Comparison of ENCODE assay signal across 29 mouse cellular contexts in the genomic region with DNA sequence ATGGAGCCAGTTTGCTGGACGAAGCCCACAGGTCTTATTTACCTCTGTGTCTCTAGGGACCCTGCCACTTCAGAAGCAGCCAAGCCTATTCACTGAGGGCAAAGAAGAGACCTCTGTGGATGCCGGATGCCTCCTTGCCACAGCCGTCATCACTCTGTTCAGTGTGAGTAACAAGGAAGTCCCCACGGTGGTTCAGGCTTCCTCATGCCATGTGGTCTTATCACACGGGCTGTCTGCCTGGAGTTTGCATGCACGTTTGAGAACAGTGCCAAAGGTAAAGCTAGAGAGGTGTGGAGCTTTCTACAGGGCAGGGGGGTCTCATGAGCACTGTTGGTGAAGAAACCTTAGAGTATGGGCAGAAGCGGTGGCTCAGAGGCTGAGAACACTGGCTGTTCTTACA. TPM values are rescaled to one million over a fixed set of nuclear protein-coding genes. Genes with fewer than 3 reads are reported as not detected.
"Had no signal": no experiment of that assay in that cellular context is flagged by ENCODE, and none has a peak within 500 bp of the region (broad histone marks: within the 10 kb centered on the region; RNA-seq: fewer than 3 reads in every experiment).

No protein-coding gene starts in this region.

- H3K4me3 ChIP-seq: embryonic facial prominence, embryonic 10.5 days; embryonic facial prominence, embryonic 12.5 days; embryonic facial prominence, embryonic 13.5 days; embryonic facial prominence, embryonic 15.5 days; erythroblast, embryonic 14.5 days; forebrain, embryonic 10.5 days; forebrain, embryonic 12.5 days; forebrain, embryonic 13.5 days; forebrain, embryonic 15.5 days; gastrocnemius, adult 2 months; heart, adult 2 months had no signal

- ATAC-seq: forebrain, embryonic 13.5 days; forebrain, embryonic 14.5 days; forebrain, embryonic 15.5 days; forebrain, embryonic 16.5 days; forebrain, postnatal 0 days had no signal

- H3K9ac ChIP-seq: embryonic facial prominence, embryonic 12.5 days; embryonic facial prominence, embryonic 13.5 days; embryonic facial prominence, embryonic 15.5 days; forebrain, embryonic 12.5 days; forebrain, embryonic 13.5 days; forebrain, embryonic 15.5 days; forebrain, postnatal 0 days had no signal

- H3K4me1 ChIP-seq: embryonic facial prominence, embryonic 10.5 days; embryonic facial prominence, embryonic 12.5 days; embryonic facial prominence, embryonic 13.5 days; embryonic facial prominence, embryonic 15.5 days; forebrain, embryonic 10.5 days; forebrain, embryonic 12.5 days; forebrain, embryonic 13.5 days; forebrain, embryonic 15.5 days had no signal

- H3K9me3 ChIP-seq: embryonic facial prominence, embryonic 10.5 days; embryonic facial prominence, embryonic 12.5 days; embryonic facial prominence, embryonic 13.5 days; embryonic facial prominence, embryonic 15.5 days; forebrain, embryonic 10.5 days; forebrain, embryonic 12.5 days; forebrain, embryonic 13.5 days; forebrain, embryonic 15.5 days had no signal

- H3K27ac ChIP-seq: embryonic facial prominence, embryonic 10.5 days; embryonic facial prominence, embryonic 12.5 days; embryonic facial prominence, embryonic 13.5 days; embryonic facial prominence, embryonic 15.5 days; forebrain, embryonic 10.5 days; forebrain, embryonic 12.5 days; forebrain, embryonic 13.5 days; forebrain, embryonic 15.5 days; gastrocnemius, adult 2 months; heart, adult 2 months had no signal

- H3K27me3 ChIP-seq: embryonic facial prominence, embryonic 12.5 days; embryonic facial prominence, embryonic 13.5 days; embryonic facial prominence, embryonic 15.5 days; forebrain, embryonic 12.5 days; forebrain, embryonic 13.5 days; forebrain, embryonic 15.5 days had no signal

- DNase-seq: cerebellum, adult 8-10 months; cerebellum, adult 9-10 months; cerebellum, adult 9-11 months; cerebellum, postnatal 10 days; cerebellum, postnatal 14 days; cerebellum, postnatal 25 days; cerebellum, postnatal 36 days; embryo, embryonic 11 days; forebrain, postnatal 0 days; gastrocnemius, adult 2 months; gastrocnemius, postnatal 10 days; gastrocnemius, postnatal 14 days; gastrocnemius, postnatal 25 days; gastrocnemius, postnatal 36 days; heart, adult 11 months; heart, adult 18-20 months; heart, adult 2 months had no signal

- H3K4me2 ChIP-seq: embryonic facial prominence, embryonic 12.5 days; embryonic facial prominence, embryonic 13.5 days; embryonic facial prominence, embryonic 15.5 days; forebrain, embryonic 12.5 days; forebrain, embryonic 13.5 days; forebrain, embryonic 15.5 days had no signal

RNA-seq across cellular contexts. Expression of a gene that starts 29.1 kb away (rescaled TPM):
- polyA plus RNA-seq: embryonic facial prominence, embryonic 10.5 days; embryonic facial prominence, embryonic 11.5 days; forebrain, embryonic 10.5 days; forebrain, embryonic 14.5 days; forebrain, postnatal 0 days had no signal
